Mouse (Mus musculus): ENCODE results near the gene Gm11634. TPM values are rescaled to one million over a fixed set of nuclear protein-coding genes. Genes with fewer than 3 reads are reported as not detected.

Gene Gm11634
- polyA plus RNA-seq (2017; shearing (Covaris generic)): not detected

GRCm38 (mm10) chr11:101599156-101599555 lies at the start of gene Gm11634:
Gene Gm11634, minus strand, starts transcription at chr11:101599256.

GRCm38 (mm10) chr11:101626995-101627856 lies 28.2 kb upstream of the Gm11634 start, which contains the start of gene Rdm1:
Gene Rdm1, plus strand, starts transcription at chr11:101627195.

GRCm38 (mm10) chr11:101582054-101583035 lies 16.7 kb downstream of the Gm11634 start, which contains the start of gene Tmem106a:
Gene Tmem106a, plus strand, starts transcription at chr11:101582242.

GRCm38 (mm10) chr11:101551751-101552475 lies 47.1 kb downstream of the Gm11634 start, which contains the start of the genes Brca1 and Nbr1:
Gene Brca1, minus strand, starts transcription at chr11:101551955.
Gene Nbr1, plus strand, starts transcription at chr11:101552149.

Other genes starting within 250 kb of the Gm11634 start
- not detected for gene G6pc, start 231.7 kb downstream of the Gm11634 start, polyA plus RNA-seq (2017; shearing (Covaris generic))
- 39.4 TPM for gene Aarsd1, start 181.6 kb downstream of the Gm11634 start, polyA plus RNA-seq (2017; shearing (Covaris generic))
- gene Gm27029, start 174.5 kb downstream of the Gm11634 start, polyA plus RNA-seq (2017; shearing (Covaris generic)): 1.8 TPM
- gene Rundc1, start 174.2 kb downstream of the Gm11634 start, polyA plus RNA-seq (2017; shearing (Covaris generic)): 10.1 TPM
- 0.50 TPM for gene Ptges3l, start 173.9 kb downstream of the Gm11634 start, polyA plus RNA-seq (2017; shearing (Covaris generic))
- gene Rpl27, start 157.0 kb downstream of the Gm11634 start, polyA plus RNA-seq (2017; shearing (Covaris generic)): 357 TPM
- 202 TPM for gene Ifi35, start 150.8 kb downstream of the Gm11634 start, polyA plus RNA-seq (2017; shearing (Covaris generic))
- gene Rnd2, start 134.3 kb downstream of the Gm11634 start, polyA plus RNA-seq (2017; shearing (Covaris generic)): not detected
- gene Vat1, start 133.0 kb downstream of the Gm11634 start, polyA plus RNA-seq (2017; shearing (Covaris generic)): 0.61 TPM
- gene Brca1, start 47.3 kb downstream of the Gm11634 start, polyA plus RNA-seq (2017; shearing (Covaris generic)): 6.9 TPM
- gene Nbr1, start 47.1 kb downstream of the Gm11634 start, polyA plus RNA-seq (2017; shearing (Covaris generic)): 107 TPM
- gene Tmem106a, start 17.0 kb downstream of the Gm11634 start, polyA plus RNA-seq (2017; shearing (Covaris generic)): 13.8 TPM
- gene Rdm1, start 27.9 kb upstream of the Gm11634 start, polyA plus RNA-seq (2017; shearing (Covaris generic)): 71.2 TPM
- 2.7 TPM for gene Arl4d, start 66.3 kb upstream of the Gm11634 start, polyA plus RNA-seq (2017; shearing (Covaris generic))
- gene Dhx8, start 133.7 kb upstream of the Gm11634 start, polyA plus RNA-seq (2017; shearing (Covaris generic)): 60.9 TPM
- gene Etv4, start 186.1 kb upstream of the Gm11634 start, polyA plus RNA-seq (2017; shearing (Covaris generic)): 0.43 TPM

Measured in activated CD4-positive, CD25-positive, alpha-beta regulatory T cell, adult 9 weeks (primary cell).